Comparison of ENCODE assay signal across 10 mouse cellular contexts in genomic region chr13:97438692-97439091, GRCm38 (mm10).
DNase-seq lines count a peak whose midpoint lies in the region; ATAC-seq and TF ChIP-seq lines count a peak whose summit lies in the region.
"Had no signal": no experiment of that assay in that cellular context is flagged by ENCODE, and none has a peak within 500 bp of the region (broad histone marks: within the 10 kb centered on the region; RNA-seq: fewer than 3 reads in every experiment).

No protein-coding gene starts in this region.

- no peak for TF ChIP-seq POLR2A in limb, embryonic 14.5 days (IDR thresholded peaks at IDR 0.05; ENCODE audit: borderline replicate concordance, extremely low read depth, insufficient read depth, insufficient read length)

- no peaks in the 10 kb centered on the region for H3K9me3 ChIP-seq in heart, embryonic 11.5 days (replicated peaks; ENCODE audit: control insufficient read depth, low read length)
- H3K9me3 ChIP-seq in stomach, embryonic 14.5 days (ENCODE audit: control insufficient read depth, low read depth, low read length): no peaks in the 10 kb centered on the region
- no peaks in the 10 kb centered on the region for H3K9me3 ChIP-seq in stomach, postnatal 0 days (ENCODE audit: control insufficient read depth, low read length)
- no peaks in the 10 kb centered on the region for H3K9me3 ChIP-seq in limb, embryonic 14.5 days (ENCODE audit: control insufficient read depth, low read length)
- no peaks in the 10 kb centered on the region for H3K9me3 ChIP-seq in stomach, embryonic 16.5 days (replicated peaks; ENCODE audit: control insufficient read depth, low read length)

- peak overlapping the region; percentile 22; the same call in 1 of the 2 replicates for H3K4me3 ChIP-seq in heart, embryonic 11.5 days (ENCODE audit: low read depth, low read length)
- H3K4me3 ChIP-seq in stomach, embryonic 14.5 days (ENCODE audit: low read depth, low read length): no peak overlapping the region
- H3K4me3 ChIP-seq in stomach, postnatal 0 days (ENCODE audit: low read depth, low read length): no peak overlapping the region
- no peak overlapping the region for H3K4me3 ChIP-seq in limb, embryonic 14.5 days (replicated peaks; ENCODE audit: low read length)
- H3K4me3 ChIP-seq in stomach, embryonic 16.5 days (replicated peaks; ENCODE audit: low read length): no peak overlapping the region

- ATAC-seq in heart, embryonic 11.5 days (replicated peaks; ENCODE audit: insufficient number of reproducible peaks, low FRiP score, low TSS enrichment): no peak
- ATAC-seq in stomach, embryonic 14.5 days (ENCODE audit: insufficient number of reproducible peaks, insufficient read depth, low FRiP score, low read depth): no peak
- ATAC-seq in stomach, postnatal 0 days (ENCODE audit: low FRiP score, low TSS enrichment): no peak
- ATAC-seq in limb, embryonic 14.5 days (ENCODE audit: low FRiP score, low read depth): no peak
- ATAC-seq in stomach, embryonic 16.5 days (ENCODE audit: insufficient read depth, low FRiP score): no peak

- H3K27ac ChIP-seq in heart, embryonic 11.5 days (ENCODE audit: low read depth, low read length): peak overlapping the region; percentile 41
- H3K27ac ChIP-seq in stomach, embryonic 14.5 days (ENCODE audit: low read length): peak overlapping the region; percentile 4; the same call in 1 of the 2 replicates
- no peak overlapping the region for H3K27ac ChIP-seq in stomach, postnatal 0 days (replicated peaks)
- H3K27ac ChIP-seq in limb, embryonic 14.5 days (replicated peaks; ENCODE audit: low read depth, low read length): no peak overlapping the region
- H3K27ac ChIP-seq in stomach, embryonic 16.5 days (ENCODE audit: low read length): no peak overlapping the region

- no peak for DNase-seq in heart, adult 18-20 months
- DNase-seq in stomach, postnatal 0 days (ENCODE audit: low spot score): no peak
- no peak for DNase-seq in limb, embryonic 14.5 days (ENCODE audit: low spot score)
- no peak for DNase-seq in right cerebral cortex, postnatal 14 days
- no peak for DNase-seq in thymus, postnatal 14 days
- DNase-seq: thymus, postnatal 36 days had no signal

- no peaks in the 10 kb centered on the region for H3K27me3 ChIP-seq in heart, embryonic 11.5 days (ENCODE audit: control insufficient read depth, insufficient read depth, low read length)
- H3K27me3 ChIP-seq in stomach, embryonic 14.5 days (ENCODE audit: control insufficient read depth, insufficient read depth, low read length): no peaks in the 10 kb centered on the region
- no peaks in the 10 kb centered on the region for H3K27me3 ChIP-seq in stomach, postnatal 0 days (ENCODE audit: control insufficient read depth, insufficient read depth, low read length)
- no peaks in the 10 kb centered on the region for H3K27me3 ChIP-seq in limb, embryonic 14.5 days (ENCODE audit: control insufficient read depth, insufficient read depth, low read length)
- H3K27me3 ChIP-seq in stomach, embryonic 16.5 days (ENCODE audit: control insufficient read depth, insufficient read depth, low read length): no peaks in the 10 kb centered on the region
- H3K27me3 ChIP-seq: CH12.LX had no signal

- no peaks in the 10 kb centered on the region for H3K36me3 ChIP-seq in heart, embryonic 11.5 days (ENCODE audit: control insufficient read depth, insufficient read depth, low read length)
- no peaks in the 10 kb centered on the region for H3K36me3 ChIP-seq in stomach, embryonic 14.5 days (ENCODE audit: control insufficient read depth, insufficient read depth, low read length)
- no peaks in the 10 kb centered on the region for H3K36me3 ChIP-seq in stomach, postnatal 0 days (ENCODE audit: control insufficient read depth, insufficient read depth, low read length)
- no peaks in the 10 kb centered on the region for H3K36me3 ChIP-seq in limb, embryonic 14.5 days (ENCODE audit: control insufficient read depth, insufficient read depth, low read length)
- no peaks in the 10 kb centered on the region for H3K36me3 ChIP-seq in stomach, embryonic 16.5 days (ENCODE audit: control insufficient read depth, insufficient read depth, low read length)

- no peak for TF ChIP-seq CTCF in stomach, postnatal 0 days (IDR thresholded peaks at IDR 0.05; ENCODE audit: low read depth)

- TF ChIP-seq EP300 in stomach, postnatal 0 days (optimal IDR thresholded peaks at IDR 0.05): no peak

- peak overlapping the region; percentile 60 for H3K4me2 ChIP-seq in heart, embryonic 11.5 days
- no peak overlapping the region; the same call in 1 of the 2 replicates for H3K4me2 ChIP-seq in stomach, embryonic 14.5 days (replicated peaks; ENCODE audit: low read depth, low read length)
- no peak overlapping the region for H3K4me2 ChIP-seq in stomach, postnatal 0 days (replicated peaks; ENCODE audit: low read depth)
- 0 out of 2 replicates have a peak overlapping the region, but pooled peaks have one; percentile 17 for H3K4me2 ChIP-seq in limb, embryonic 14.5 days (replicated peaks; ENCODE audit: low read depth, low read length, severe bottlenecking)
- H3K4me2 ChIP-seq in stomach, embryonic 16.5 days (ENCODE audit: low read depth, low read length): peak overlapping the region; percentile 19; the same call in 1 of the 2 replicates

- 34% methylated on average over 12 of the region's 12 CpGs for WGBS in heart, embryonic 11.5 days (ENCODE audit: insufficient replicate concordance)
- 38% methylated on average over 12 of the region's 12 CpGs for WGBS in stomach, embryonic 14.5 days
- 70% methylated on average over 12 of the region's 12 CpGs for WGBS in stomach, postnatal 0 days
- WGBS in limb, embryonic 14.5 days: 42% methylated on average over 12 of the region's 12 CpGs
- WGBS in stomach, embryonic 16.5 days: 53% methylated on average over 12 of the region's 12 CpGs

- peaks cover 72% of the 10 kb centered on the region for H3K4me1 ChIP-seq in heart, embryonic 11.5 days (ENCODE audit: control insufficient read depth, insufficient read depth, low read length)
- peaks cover 39% of the 10 kb centered on the region for H3K4me1 ChIP-seq in stomach, embryonic 14.5 days (ENCODE audit: control insufficient read depth, insufficient read depth, low read length)
- peaks cover 10% of the 10 kb centered on the region for H3K4me1 ChIP-seq in stomach, postnatal 0 days (replicated peaks; ENCODE audit: control insufficient read depth, insufficient read depth)
- peaks cover 57% of the 10 kb centered on the region for H3K4me1 ChIP-seq in limb, embryonic 14.5 days (ENCODE audit: control insufficient read depth, insufficient read depth, low read length)
- H3K4me1 ChIP-seq in stomach, embryonic 16.5 days (ENCODE audit: control insufficient read depth, insufficient read depth, low read length): peaks cover 27% of the 10 kb centered on the region

- H3K9ac ChIP-seq in heart, embryonic 11.5 days (ENCODE audit: low read depth, low read length): peak overlapping the region; percentile 68
- no peak overlapping the region for H3K9ac ChIP-seq in stomach, embryonic 14.5 days (replicated peaks; ENCODE audit: low read depth, low read length)
- H3K9ac ChIP-seq in stomach, postnatal 0 days (ENCODE audit: low read length): no peak overlapping the region
- H3K9ac ChIP-seq in limb, embryonic 14.5 days (ENCODE audit: low read depth, low read length, severe bottlenecking): no peak overlapping the region; the same call in 1 of the 2 replicates
- H3K9ac ChIP-seq in stomach, embryonic 16.5 days (ENCODE audit: low read length): peak overlapping the region; percentile 33; the same call in 1 of the 2 replicates

Comparison
In these comparisons a context has a peak if more than half of its experiments do, and no peak if none do; other contexts are left out.
1. H3K27ac ChIP-seq: peak in heart, embryonic 11.5 days (single experiment) and stomach, embryonic 14.5 days (single experiment); none in stomach, postnatal 0 days (single experiment), limb, embryonic 14.5 days (single experiment) and stomach, embryonic 16.5 days (single experiment).
2. H3K4me2 ChIP-seq: peak in heart, embryonic 11.5 days (single experiment), limb, embryonic 14.5 days (single experiment) and stomach, embryonic 16.5 days (single experiment); none in stomach, embryonic 14.5 days (single experiment) and stomach, postnatal 0 days (single experiment).
3. H3K9ac ChIP-seq: peak in heart, embryonic 11.5 days (single experiment) and stomach, embryonic 16.5 days (single experiment); none in stomach, embryonic 14.5 days (single experiment), stomach, postnatal 0 days (single experiment) and limb, embryonic 14.5 days (single experiment).